Mouse (Mus musculus) ES-E14 (cell line): Measurements from ENCODE around the gene 4930524J08Rik.

Experiments
- CHD2 ChIP-seq: IDR thresholded peaks from 2 replicates; pipeline ENCODE4 v1.6.1; 2014; ENCODE audit warnings: mild to moderate bottlenecking, low read depth, low read length, inconsistent platforms
- MAFK ChIP-seq: IDR thresholded peaks from 2 replicates; pipeline ENCODE4 v1.6.1; 2014; ENCODE audit warnings: mild to moderate bottlenecking, low read depth, low read length, inconsistent platforms; ENCODE audit not compliant: insufficient read depth
- ZC3H11A ChIP-seq: IDR thresholded peaks from 2 replicates; pipeline ENCODE4 v1.6.1; 2012; ENCODE audit warnings: low read depth, mild to moderate bottlenecking, inconsistent platforms, low read length, borderline replicate concordance
- ZNF384 ChIP-seq: IDR thresholded peaks from 2 replicates; pipeline ENCODE4 v1.6.1; 2012; ENCODE audit warnings: low read depth, low read length, inconsistent platforms

GRCm38 (mm10) chr5:99941273-99941672 lies 37.6 kb upstream of the 4930524J08Rik start:
- TF ChIP-seq MAFK, result no peak
- no peak for TF ChIP-seq ZNF384
- TF ChIP-seq ZC3H11A, result no peak
- TF ChIP-seq CHD2, result no peak
